Mouse (Mus musculus): Measurements from ENCODE around the gene Slc22a8.

Slc22a8 gene

DNA sequence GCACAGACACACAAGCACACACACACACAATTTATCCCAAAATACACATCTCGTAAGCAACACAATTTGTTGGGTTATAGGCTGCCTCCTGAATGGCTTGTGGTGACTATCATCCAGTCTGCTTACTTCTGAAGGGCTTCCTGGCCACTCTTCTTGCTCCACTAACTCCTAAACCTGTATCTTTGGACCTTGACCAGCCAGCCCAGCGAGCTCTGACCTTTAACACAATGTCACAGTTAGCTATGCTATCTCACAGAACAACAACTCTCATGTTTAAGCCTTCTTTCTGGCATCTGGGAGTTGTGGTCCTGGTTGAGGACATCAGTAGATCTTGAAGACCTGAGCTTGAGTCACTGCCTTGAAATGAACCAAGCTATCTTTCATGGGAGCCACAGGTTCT, 8.2 kb downstream of the Slc22a8 start:
- no peak for DNase-seq (ENCODE audit: low spot score)

DNA sequence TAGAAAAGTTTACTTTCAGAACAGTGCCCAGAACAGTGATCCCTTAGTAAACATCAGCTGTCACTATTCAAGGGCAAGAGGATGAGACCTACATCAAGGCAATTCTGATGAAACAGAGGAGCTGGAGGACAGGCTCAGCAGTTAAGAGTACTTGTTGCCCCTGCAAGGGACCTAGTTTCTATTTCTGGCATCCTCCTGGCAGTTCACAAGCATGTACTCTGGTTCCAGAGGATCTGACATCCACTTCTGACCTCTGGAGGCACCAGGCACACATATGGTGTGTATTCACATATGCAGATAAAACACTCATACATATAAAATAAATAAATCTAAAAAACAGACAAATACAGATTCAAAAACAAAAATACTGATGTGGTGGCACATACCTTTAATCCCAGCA, 10.9 kb downstream of the Slc22a8 start:
- no peak for DNase-seq (ENCODE audit: low spot score)

DNA sequence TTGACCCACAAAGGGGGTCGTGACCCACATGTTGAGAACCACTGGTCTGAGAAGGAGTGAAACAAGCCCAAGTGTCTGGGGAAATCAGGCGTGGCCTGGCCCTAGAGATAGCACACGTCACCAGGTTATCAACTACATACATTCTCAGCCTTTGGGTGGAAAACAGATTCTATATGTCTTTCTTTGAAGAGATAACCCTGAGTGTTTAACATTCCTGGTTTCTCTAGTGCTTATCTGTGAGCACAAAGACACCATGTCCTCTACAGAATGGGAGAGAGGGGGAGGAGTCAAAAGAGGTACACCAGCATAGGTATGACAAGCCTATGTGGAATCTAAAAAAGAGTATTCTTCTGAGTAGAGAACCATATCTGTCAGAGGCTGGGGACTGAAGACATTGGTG, 11.9 kb downstream of the Slc22a8 start:
- DNase-seq (ENCODE audit: low spot score): no peak

DNA sequence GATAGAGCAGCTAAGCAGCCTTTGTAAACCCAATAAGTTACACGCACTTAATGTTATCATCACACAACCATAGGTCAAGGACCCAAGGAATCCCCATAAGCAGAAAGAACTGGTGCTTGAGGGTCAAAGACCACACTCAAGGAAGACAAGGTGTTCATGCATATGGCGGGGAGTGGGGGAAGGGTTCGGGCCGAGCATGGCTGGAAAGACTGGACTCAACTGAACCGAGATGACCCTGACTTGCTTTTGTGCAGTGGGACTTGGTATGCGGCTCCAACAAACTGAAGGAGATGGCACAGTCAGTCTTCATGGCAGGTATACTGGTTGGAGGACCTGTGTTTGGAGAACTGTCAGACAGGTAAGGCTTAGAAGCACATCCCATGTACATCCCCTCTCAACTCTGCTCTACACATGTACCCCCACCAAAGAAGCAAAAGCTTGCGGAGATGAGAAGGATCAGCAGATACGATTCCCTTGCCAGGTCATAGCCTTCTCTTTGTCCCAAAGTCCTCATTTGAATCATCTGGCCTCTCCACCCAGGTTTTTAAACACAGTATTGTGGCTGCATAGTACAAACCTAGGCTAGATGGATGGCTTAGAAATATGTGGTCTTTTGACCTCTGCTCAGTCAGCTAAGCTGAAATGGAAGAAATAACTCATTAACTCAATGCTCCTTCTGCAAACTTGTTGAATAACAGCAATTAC, 13.6 kb downstream of the Slc22a8 start:
- DNase-seq (ENCODE audit: low spot score): no peak

DNA sequence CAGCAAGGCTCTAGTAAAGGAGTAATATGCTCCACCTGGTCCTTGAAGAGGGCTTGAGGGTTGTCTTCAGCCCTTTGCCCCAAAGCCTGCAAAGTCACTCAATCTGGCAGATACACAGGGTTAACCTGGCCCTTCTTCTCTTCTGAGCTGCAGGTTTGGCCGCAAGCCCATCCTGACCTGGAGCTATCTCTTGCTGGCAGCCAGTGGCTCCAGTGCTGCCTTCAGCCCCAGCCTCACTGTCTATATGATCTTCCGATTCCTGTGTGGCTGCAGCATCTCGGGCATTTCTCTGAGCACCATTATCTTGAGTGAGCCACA, 14.1 kb downstream of the Slc22a8 start:
- no peak for DNase-seq (ENCODE audit: low spot score)

DNA sequence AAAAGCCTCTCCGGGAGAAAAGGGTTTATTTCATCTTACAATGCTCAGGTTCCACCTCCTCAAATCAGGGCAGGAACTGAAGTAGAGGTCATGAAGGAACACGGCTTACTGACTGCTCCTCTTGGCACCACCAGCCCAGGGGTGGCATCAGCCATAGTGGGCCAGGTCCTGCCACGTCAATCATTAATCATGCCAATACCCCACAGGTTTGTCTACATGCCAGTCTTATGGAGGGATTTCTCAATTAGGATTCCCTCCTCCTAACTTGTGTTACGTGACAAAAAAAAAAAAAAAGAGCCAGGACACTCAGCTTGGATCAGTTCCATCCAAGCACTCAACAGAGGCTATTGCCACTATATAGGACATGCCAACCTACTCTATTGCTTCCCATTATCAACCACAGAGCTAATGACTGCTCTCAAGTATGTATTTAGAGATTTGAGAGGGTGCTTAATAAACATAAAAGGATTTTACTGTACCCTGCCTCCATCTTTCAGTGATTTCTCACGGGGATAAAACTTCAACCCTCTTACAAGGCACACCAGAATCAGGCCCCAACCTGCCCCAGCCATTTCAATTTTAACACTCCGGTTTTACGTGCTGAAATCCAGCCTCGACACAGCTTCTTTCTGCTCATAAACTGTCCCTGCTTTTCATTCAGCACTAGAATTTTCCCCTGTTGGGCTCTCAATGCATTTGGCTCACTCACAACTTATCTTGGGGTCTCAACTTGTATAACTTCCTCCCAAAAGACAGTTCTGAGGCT, 20.5 kb downstream of the Slc22a8 start:
- DNase-seq (ENCODE audit: low spot score): no peak

DNA sequence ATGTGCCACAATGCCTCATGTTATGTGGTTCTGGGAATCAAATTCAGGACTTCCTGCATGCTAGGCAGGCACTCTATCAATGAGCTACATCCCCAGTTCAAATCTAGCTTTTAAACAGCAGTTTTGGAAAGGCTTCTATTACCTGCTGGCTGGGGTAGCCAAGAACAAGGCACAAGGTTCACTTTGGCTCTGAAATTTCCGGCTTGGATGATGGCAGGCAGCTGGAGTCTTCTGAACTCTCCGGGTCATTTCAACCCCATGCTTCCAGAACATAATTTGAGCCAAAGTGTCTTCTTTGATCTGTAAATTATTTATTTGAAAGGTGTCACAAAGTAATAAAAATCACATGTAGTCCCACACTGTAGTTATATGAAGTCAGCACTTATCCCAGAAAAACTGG, 22.1 kb downstream of the Slc22a8 start:
- DNase-seq (ENCODE audit: low spot score): no peak

DNA sequence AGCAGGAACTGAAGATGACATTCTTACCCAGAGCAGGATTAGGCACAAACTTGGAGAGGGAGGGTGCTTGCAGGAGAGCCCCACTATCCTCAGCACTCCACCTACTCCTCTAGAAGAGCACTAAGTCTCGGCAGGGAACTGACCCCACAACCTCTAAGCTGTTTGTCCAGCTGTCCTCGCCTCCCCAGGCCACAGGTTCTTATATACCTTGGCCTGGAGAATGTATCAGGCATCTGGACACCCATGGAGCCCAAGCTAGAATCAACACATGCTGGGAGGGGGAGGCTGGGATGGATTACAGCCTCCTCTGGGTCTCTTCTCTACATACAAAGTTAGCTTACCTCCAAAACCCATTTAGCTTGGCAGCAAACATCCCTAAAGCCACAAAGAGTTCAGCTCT, 23.3 kb downstream of the Slc22a8 start:
- peak; percentile 12 for DNase-seq (ENCODE audit: low spot score)

DNA sequence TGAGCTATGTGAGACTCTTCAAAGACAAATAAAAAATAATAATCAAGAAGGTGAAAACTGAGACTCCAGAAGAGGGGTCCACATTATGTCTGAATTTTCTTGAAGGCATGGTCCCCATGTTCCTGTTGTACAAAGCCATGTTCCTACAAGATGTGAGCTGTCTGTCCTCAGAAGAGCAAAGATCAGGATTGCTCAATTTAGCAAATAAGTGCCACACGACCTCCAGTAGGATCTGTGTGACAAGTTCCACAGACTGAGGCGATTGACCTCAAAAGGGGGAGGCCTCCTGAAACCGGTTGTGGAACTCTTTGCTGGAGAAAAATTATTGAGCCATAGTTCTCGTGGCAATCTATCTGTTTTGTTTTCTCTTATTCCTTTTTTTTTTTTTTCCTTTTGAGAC, 25.3 kb downstream of the Slc22a8 start:
- DNase-seq (ENCODE audit: low spot score): no peak

DNA sequence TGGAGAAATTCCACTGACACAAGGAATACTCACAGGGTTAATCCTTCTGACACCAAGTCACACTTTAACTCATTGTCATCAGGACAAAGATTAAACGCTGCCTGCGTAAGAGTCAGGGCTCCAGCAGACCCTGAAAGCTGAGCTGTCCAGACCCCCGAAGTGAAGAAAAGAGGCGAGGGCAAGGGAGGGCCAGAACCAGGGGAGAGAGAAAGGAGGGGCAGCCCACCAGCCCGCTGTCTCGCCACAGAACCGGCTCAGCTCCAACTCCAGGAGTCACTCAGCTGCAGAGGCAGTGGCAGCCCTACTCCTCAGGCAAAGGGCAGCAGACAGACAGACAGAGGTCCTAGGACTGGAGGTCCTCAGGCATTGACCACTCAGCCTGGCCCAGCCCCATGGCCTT, 26.9 kb downstream of the Slc22a8 start, which contains the start of gene Slc22a6:
Gene Slc22a6 (plus strand): TSS at position 136 of the 400 bp plus-strand sequence.
- DNase-seq (ENCODE audit: low spot score): no peak

DNA sequence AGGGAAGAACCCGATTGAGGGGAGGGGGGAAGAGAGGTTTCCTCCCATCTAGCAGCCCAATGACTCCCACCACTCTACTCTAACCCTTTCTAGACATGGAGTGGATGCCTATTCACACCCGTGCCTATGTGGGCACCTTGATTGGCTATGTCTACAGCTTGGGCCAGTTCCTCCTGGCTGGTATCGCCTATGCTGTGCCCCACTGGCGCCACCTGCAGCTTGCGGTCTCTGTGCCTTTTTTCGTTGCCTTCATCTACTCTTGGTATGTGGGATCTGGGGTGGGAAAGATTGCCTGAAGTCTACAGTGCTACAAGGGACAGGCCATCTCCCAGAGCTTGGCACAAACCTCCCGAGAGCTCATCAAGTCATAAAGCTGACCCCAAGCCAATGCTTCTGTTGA, 30.0 kb downstream of the Slc22a8 start:
- DNase-seq (ENCODE audit: low spot score): no peak

DNA sequence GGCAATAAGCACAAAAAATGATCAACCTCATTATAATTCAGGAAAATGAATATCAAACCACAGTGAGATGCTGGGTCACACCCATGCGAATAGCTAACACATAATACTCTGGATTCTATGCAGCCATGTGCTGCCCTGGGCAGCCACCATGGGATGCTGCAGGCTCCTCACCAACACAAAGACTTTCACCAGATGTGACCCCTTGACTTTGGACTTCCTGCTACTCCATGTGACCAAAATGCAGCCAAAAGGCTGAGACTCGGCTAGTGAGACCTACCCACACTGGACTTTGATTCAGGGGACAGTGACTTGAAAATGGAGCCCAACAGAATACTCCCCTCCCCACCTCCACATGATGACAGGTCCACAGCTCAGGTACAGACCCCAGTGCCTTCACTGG, 39.2 kb downstream of the Slc22a8 start:
- no peak for DNase-seq (ENCODE audit: low spot score)

DNA sequence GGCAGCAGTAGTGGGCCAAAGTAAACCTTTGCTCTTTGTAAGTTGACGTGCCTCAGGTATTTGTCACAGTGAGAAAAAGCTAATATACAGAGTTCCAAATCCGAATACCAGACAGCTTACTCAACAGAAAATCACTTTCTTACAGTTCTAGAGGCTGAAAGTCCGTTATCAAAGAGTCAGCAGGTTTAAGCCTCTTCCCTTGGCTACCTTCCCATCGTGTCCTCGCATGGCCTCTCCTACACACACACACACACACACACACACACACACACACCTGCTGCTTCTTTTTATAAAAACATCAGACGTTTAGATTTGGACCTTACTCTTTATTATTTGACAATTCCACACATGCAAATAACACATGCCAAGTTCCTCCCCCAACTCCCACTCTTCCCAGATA, 39.8 kb downstream of the Slc22a8 start:
- no peak for DNase-seq (ENCODE audit: low spot score)

DNA sequence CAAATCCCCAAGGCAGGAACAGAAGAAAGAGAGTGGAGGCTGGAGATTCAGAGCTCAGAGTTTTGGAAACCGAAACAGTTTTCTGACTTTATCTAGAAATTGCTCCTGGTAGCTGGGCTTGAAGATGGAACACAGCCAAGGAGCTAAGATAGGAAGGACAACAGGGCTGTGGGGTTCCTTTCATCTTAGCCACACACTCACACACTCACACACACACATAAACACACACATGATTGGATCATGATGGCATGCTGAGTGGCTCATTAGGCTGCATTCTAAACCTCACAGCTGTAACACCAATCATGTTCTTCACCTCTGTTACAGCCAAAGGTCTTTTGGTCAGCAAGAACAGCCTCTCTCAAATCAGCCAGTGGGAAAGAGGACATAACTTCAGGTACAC, 41.0 kb downstream of the Slc22a8 start:
- DNase-seq (ENCODE audit: low spot score): no peak

DNA sequence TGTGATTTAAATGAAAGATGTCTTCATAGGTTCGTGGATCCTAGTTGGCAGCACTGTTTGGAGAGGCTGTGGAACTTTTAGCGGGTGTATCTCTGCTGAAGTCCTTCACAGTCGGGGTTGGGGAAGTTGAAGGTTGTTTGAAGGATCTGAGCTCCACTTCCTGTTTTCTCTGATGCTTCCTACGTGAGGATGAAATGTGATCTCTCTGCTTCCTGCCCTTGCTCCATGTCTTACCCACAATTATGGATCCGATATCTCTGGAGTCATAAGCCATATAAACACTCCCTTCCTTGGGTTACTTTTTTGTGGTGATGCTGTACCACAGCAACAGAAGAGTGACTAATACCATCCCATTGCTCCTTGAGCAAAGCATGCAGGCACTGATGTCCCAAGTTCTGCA, 51.0 kb downstream of the Slc22a8 start:
- no peak for DNase-seq (ENCODE audit: low spot score)

DNA sequence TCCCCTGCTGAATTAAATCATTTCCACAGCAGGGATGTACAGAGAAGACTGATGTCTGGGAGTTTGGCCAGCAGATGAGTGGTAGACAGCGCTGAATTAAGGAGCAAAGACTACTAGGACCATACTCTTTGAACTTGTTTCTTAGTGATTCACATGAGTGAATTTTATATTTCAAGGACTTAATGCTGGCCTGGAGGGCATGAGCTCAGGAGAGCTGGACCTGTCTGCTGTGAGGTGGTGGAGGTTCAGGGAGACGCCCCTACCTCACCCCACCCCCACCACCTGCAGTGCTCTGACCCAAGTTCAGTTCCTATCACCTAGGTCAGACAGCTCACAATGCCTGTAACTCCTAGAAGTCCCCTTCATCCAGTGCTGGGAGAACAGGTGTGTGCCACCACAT, 55.3 kb downstream of the Slc22a8 start:
- no peak for DNase-seq (ENCODE audit: low spot score)

DNA sequence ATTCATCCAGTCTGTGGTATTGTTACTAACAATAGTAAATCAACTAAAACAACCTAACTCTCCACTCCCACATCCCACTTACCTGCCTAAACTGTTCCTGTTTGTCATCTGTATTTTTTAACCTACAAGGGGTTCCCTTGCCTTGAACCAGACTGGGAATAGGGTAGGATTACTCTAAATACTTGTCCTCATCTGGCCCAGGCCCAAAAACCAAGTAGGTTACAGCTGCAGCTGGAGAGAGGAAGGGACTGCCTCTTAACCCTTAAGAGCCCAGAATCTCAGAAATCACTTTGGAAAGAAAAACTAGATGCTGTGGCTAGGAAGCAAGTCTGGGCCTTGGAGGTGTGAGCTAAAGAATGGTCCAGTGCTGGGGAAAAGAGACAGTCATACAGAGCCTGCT, 64.8 kb downstream of the Slc22a8 start:
- DNase-seq (ENCODE audit: low spot score): no peak

DNA sequence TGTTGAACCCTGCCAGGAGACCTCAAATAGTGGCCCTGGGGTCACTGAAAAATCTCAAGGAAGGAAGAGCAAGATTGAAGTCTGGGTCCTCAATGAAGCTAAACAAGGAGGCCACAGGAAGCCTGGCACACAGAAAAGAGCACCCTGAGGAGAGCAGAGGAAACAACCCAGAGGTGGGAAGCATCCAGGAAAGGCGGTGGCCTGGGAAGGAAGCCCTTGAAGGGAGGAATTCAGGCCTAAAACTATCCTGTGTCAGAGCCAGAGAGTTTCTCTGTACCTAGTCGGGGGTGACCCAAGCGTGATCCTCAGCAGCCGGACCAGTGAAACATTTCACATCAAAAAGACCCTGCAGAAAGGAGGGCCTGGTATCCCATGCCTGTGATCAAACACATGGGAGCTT, 65.3 kb downstream of the Slc22a8 start:
- DNase-seq (ENCODE audit: low spot score): no peak
